Comparison of ENCODE assay signal across 11 mouse cellular contexts in the genomic region with DNA sequence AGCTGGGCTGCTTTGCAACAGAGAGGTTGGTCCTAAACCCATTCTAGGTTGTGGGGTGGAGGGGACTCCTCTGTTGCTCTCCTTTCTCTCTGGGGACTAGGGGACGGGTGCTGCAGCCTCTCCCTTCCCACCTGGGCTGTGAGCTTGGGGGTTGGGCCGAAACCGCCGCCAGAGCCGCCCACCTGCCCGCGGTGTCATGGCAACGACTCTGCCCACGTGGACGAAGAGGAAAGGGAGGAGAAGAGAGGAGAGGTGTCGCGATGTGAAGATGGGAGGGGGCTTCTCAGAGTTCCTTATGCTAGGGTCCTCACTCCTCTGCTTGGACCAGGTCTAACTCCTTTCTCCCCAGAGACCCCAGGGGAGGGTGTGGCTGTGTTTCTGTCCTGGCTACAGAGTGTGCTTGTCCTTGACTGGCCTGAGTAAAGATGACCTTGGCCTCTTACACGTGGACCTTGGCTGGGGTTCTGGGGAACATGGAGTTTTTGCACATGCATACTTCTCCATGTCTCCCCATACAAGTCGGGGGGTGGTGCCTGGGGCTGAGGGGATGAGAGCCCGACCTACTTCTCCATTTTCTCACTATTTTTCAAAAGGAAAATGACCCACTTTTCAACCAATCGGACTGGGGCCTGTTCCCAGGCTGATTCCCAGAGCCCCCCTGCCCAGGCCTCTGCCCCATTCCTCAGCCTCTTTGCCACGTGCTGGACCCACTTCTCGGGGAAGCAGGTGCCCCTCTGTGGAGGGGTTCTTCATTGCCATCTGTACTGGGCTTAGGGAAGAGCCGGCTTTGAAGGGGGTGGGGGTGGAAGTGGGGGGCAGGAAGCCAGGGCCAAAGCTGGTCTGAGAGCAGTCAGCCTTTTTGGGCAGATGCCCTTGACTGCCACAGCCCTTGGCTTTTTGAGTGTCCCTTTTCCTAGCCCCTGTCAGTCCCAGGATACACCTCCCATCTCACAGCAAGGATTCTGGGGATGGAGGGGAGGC. TPM values are rescaled to one million over a fixed set of nuclear protein-coding genes. Genes with fewer than 3 reads are reported as not detected.
A peak's percentile ranks its signal among the peaks of the same experiment; 100 is the strongest.
DNase-seq lines count a peak whose midpoint lies in the region.
"Had no signal": no experiment of that assay in that cellular context is flagged by ENCODE, and none has a peak within 500 bp of the region (broad histone marks: within the 10 kb centered on the region; RNA-seq: fewer than 3 reads in every experiment).

No protein-coding gene starts in this region.

- intact Hi-C loops in heart, postnatal 14 days (cut with DNase I), result no loop called here

- no peaks in the 10 kb centered on the region; the same call in 1 of the 2 replicates for H3K9me3 ChIP-seq in midbrain, embryonic 10.5 days (replicated peaks)
- H3K9me3 ChIP-seq: heart, embryonic 13.5 days; kidney, embryonic 15.5 days had no signal

- peaks cover 29% of the 10 kb centered on the region; the same call in 1 of the 2 replicates for H3K27me3 ChIP-seq in midbrain, embryonic 10.5 days (ENCODE audit: low read depth, poor library complexity, severe bottlenecking)

- H3K27ac ChIP-seq in midbrain, embryonic 10.5 days (replicated peaks), result no peak overlapping the region
- H3K27ac ChIP-seq: heart, embryonic 13.5 days; kidney, embryonic 15.5 days had no signal

- peak; percentile 77 for DNase-seq in right cerebral cortex, adult 18-20 months
- DNase-seq in right cerebral cortex, postnatal 36 days (ENCODE audit: low spot score in 2 of 2), result no peak
- peak; percentile 50 to 66 for DNase-seq in cerebellum, postnatal 14 days
- no peak for DNase-seq in midbrain, embryonic 10.5 days (ENCODE audit: low spot score)
- DNase-seq in right cerebral cortex, postnatal 4 days, result peak; percentile 38
- DNase-seq in heart, postnatal 14 days, result no peak
- no peak for DNase-seq in spleen, postnatal 36 days (ENCODE audit: low spot score in 2 of 2)
- no peak for DNase-seq in thymus, postnatal 10 days (ENCODE audit: low spot score in 2 of 2)

- WGBS in midbrain, embryonic 10.5 days, result 12% methylated on average over 19 of the region's 19 CpGs

- peak overlapping the region; percentile 20; the same call in 1 of the 2 replicates for H3K4me3 ChIP-seq in midbrain, embryonic 10.5 days
- H3K4me3 ChIP-seq: heart, embryonic 13.5 days; kidney, embryonic 15.5 days; megakaryocyte, embryonic 14.5 days had no signal

- H3K4me1 ChIP-seq in midbrain, embryonic 10.5 days, result peaks cover 15% of the 10 kb centered on the region
- H3K4me1 ChIP-seq: heart, embryonic 13.5 days; megakaryocyte, embryonic 14.5 days had no signal

- H3K36me3 ChIP-seq in midbrain, embryonic 10.5 days, result no peaks in the 10 kb centered on the region
- H3K36me3 ChIP-seq: heart, embryonic 13.5 days; kidney, embryonic 15.5 days had no signal

RNA-seq across cellular contexts. Expression of gene Dlgap3, which starts 10.8 kb away (rescaled TPM):
- 1.9 and 2.8 TPM in 2 replicates for polyA plus RNA-seq in midbrain, embryonic 10.5 days (2016; fragmentation: Nextera tagmentation; extraction: Ambion mirVana)
- total RNA-seq in heart, postnatal 14 days (2021), result under 1 TPM; 0.26 to 0.29 TPM

RNA-seq across cellular contexts. Expression of gene Tmem35b, which starts 56.3 kb away (rescaled TPM):
- polyA plus RNA-seq in midbrain, embryonic 10.5 days (2016; fragmentation: Nextera tagmentation; extraction: Ambion mirVana), result 15.3 and 20.1 TPM in 2 replicates
- total RNA-seq in heart, postnatal 14 days (2021), result 1 to 10 TPM; 1.6 to 2.2 TPM

Comparison
In these comparisons a context has a peak if more than half of its experiments do, and no peak if none do; other contexts are left out.
1. DNase-seq: peak in right cerebral cortex, adult 18-20 months (single experiment), cerebellum, postnatal 14 days (2 of 2) and right cerebral cortex, postnatal 4 days (single experiment); none in right cerebral cortex, postnatal 36 days (0 of 2), midbrain, embryonic 10.5 days (single experiment), heart, postnatal 14 days (0 of 2), spleen, postnatal 36 days (0 of 2) and thymus, postnatal 10 days (0 of 2).